Mouse (Mus musculus): ENCODE data around the gene Alpk3. TPM values are rescaled to one million over a fixed set of nuclear protein-coding genes. Genes with fewer than 3 reads are reported as not detected.

The Alpk3 gene
- polyA plus RNA-seq, 1 experiment, result 0.30 TPM

GRCm38 (mm10) chr7:81131864-81132263 is 74.5 kb downstream of the Alpk3 start:
- no peak overlapping the region for H3K4me3 ChIP-seq (ENCODE audit: control insufficient read depth, low read depth, low read length)
- no peak for TF ChIP-seq POLR2A (IDR thresholded peaks at IDR 0.05; ENCODE audit: control insufficient read depth, low read depth, low read length)
- TF ChIP-seq CTCF (IDR thresholded peaks at IDR 0.05; ENCODE audit: control insufficient read depth, insufficient read depth, insufficient replicate concordance, low read depth, low read length), result no peak
- H3K36me3 ChIP-seq (ENCODE audit: control insufficient read depth, insufficient read depth, low read length), result no peaks in the 10 kb centered on the region
- H3K4me1 ChIP-seq (ENCODE audit: control insufficient read depth, insufficient read depth, low read length), result no peaks in the 10 kb centered on the region
- no peaks in the 10 kb centered on the region for H3K27me3 ChIP-seq (ENCODE audit: control insufficient read depth, insufficient read depth, low read length)
- no peak overlapping the region for H3K27ac ChIP-seq (ENCODE audit: control insufficient read depth, insufficient read depth, low read depth, low read length)

- H3K4me3 ChIP-seq (ENCODE audit: control insufficient read depth, low read depth, low read length), result no peak overlapping the region
- peaks cover 1% of the 10 kb centered on the region for H3K4me1 ChIP-seq (ENCODE audit: control insufficient read depth, insufficient read depth, low read length)
- no peaks in the 10 kb centered on the region for H3K36me3 ChIP-seq (ENCODE audit: control insufficient read depth, insufficient read depth, low read length)
- H3K27me3 ChIP-seq (ENCODE audit: control insufficient read depth, insufficient read depth, low read length), result no peaks in the 10 kb centered on the region
- TF ChIP-seq POLR2A (IDR thresholded peaks at IDR 0.05; ENCODE audit: control insufficient read depth, low read depth, low read length) (no peak), CTCF (IDR thresholded peaks at IDR 0.05; ENCODE audit: control insufficient read depth, insufficient read depth, insufficient replicate concordance, low read depth, low read length) (no peak)
- H3K27ac ChIP-seq (ENCODE audit: control insufficient read depth, insufficient read depth, low read depth, low read length), result no peak overlapping the region
Observed at GRCm38 (mm10) chr7:81132851-81133279, 75.5 kb downstream of the Alpk3 start.

- Histone ChIP-seq H3K27ac (ENCODE audit: control insufficient read depth, insufficient read depth, low read depth, low read length) (no peak overlapping the region), H3K4me1 (ENCODE audit: control insufficient read depth, insufficient read depth, low read length) (peaks cover 3% of the 10 kb centered on the region), H3K36me3 (ENCODE audit: control insufficient read depth, insufficient read depth, low read length) (no peaks in the 10 kb centered on the region), H3K4me3 (ENCODE audit: control insufficient read depth, low read depth, low read length) (no peak overlapping the region), H3K27me3 (ENCODE audit: control insufficient read depth, insufficient read depth, low read length) (no peaks in the 10 kb centered on the region)
- TF ChIP-seq CTCF (IDR thresholded peaks at IDR 0.05; ENCODE audit: control insufficient read depth, insufficient read depth, insufficient replicate concordance, low read depth, low read length) (no peak), POLR2A (IDR thresholded peaks at IDR 0.05; ENCODE audit: control insufficient read depth, low read depth, low read length) (no peak)
Observed at GRCm38 (mm10) chr7:81133416-81133815, 76.0 kb downstream of the Alpk3 start.

- Histone ChIP-seq H3K27me3 (ENCODE audit: control insufficient read depth, insufficient read depth, low read length) (no peaks in the 10 kb centered on the region), H3K27ac (ENCODE audit: control insufficient read depth, insufficient read depth, low read depth, low read length) (no peak overlapping the region), H3K4me3 (ENCODE audit: control insufficient read depth, low read depth, low read length) (no peak overlapping the region), H3K4me1 (ENCODE audit: control insufficient read depth, insufficient read depth, low read length) (peaks cover 3% of the 10 kb centered on the region), H3K36me3 (ENCODE audit: control insufficient read depth, insufficient read depth, low read length) (no peaks in the 10 kb centered on the region)
- no peak for TF ChIP-seq CTCF (IDR thresholded peaks at IDR 0.05; ENCODE audit: control insufficient read depth, insufficient read depth, insufficient replicate concordance, low read depth, low read length)
- TF ChIP-seq POLR2A (IDR thresholded peaks at IDR 0.05; ENCODE audit: control insufficient read depth, low read depth, low read length), result no peak
Observed at GRCm38 (mm10) chr7:81133941-81134340, 76.5 kb downstream of the Alpk3 start.

- no peaks in the 10 kb centered on the region for H3K36me3 ChIP-seq (ENCODE audit: control insufficient read depth, insufficient read depth, low read length)
- TF ChIP-seq CTCF (IDR thresholded peaks at IDR 0.05; ENCODE audit: control insufficient read depth, insufficient read depth, insufficient replicate concordance, low read depth, low read length) (no peak), POLR2A (IDR thresholded peaks at IDR 0.05; ENCODE audit: control insufficient read depth, low read depth, low read length) (no peak; the same call in 1 of the 2 replicates)
- H3K27me3 ChIP-seq (ENCODE audit: control insufficient read depth, insufficient read depth, low read length), result no peaks in the 10 kb centered on the region
- H3K4me1 ChIP-seq (ENCODE audit: control insufficient read depth, insufficient read depth, low read length), result peaks cover 3% of the 10 kb centered on the region
- H3K4me3 ChIP-seq (ENCODE audit: control insufficient read depth, low read depth, low read length), result no peak overlapping the region
- H3K27ac ChIP-seq (ENCODE audit: control insufficient read depth, insufficient read depth, low read depth, low read length), result no peak overlapping the region
Observed at GRCm38 (mm10) chr7:81134614-81135067, 77.2 kb downstream of the Alpk3 start.

- no peaks in the 10 kb centered on the region for H3K27me3 ChIP-seq (ENCODE audit: control insufficient read depth, insufficient read depth, low read length)
- TF ChIP-seq CTCF (IDR thresholded peaks at IDR 0.05; ENCODE audit: control insufficient read depth, insufficient read depth, insufficient replicate concordance, low read depth, low read length) (no peak), POLR2A (IDR thresholded peaks at IDR 0.05; ENCODE audit: control insufficient read depth, low read depth, low read length) (no peak)
- H3K27ac ChIP-seq (ENCODE audit: control insufficient read depth, insufficient read depth, low read depth, low read length), result no peak overlapping the region
- no peak overlapping the region for H3K4me3 ChIP-seq (ENCODE audit: control insufficient read depth, low read depth, low read length)
- H3K4me1 ChIP-seq (ENCODE audit: control insufficient read depth, insufficient read depth, low read length), result peaks cover 3% of the 10 kb centered on the region
- H3K36me3 ChIP-seq (ENCODE audit: control insufficient read depth, insufficient read depth, low read length), result no peaks in the 10 kb centered on the region
Observed at GRCm38 (mm10) chr7:81137292-81137691, 79.9 kb downstream of the Alpk3 start.

GRCm38 (mm10) chr7:81139100-81139499 is 81.7 kb downstream of the Alpk3 start:
- peaks cover 3% of the 10 kb centered on the region for H3K4me1 ChIP-seq (ENCODE audit: control insufficient read depth, insufficient read depth, low read length)

More at GRCm38 (mm10) chr7:81139100-81139499, 81.7 kb downstream of the Alpk3 start:
- Histone ChIP-seq H3K36me3 (ENCODE audit: control insufficient read depth, insufficient read depth, low read length) (no peaks in the 10 kb centered on the region), H3K4me3 (ENCODE audit: control insufficient read depth, low read depth, low read length) (no peak overlapping the region), H3K27me3 (ENCODE audit: control insufficient read depth, insufficient read depth, low read length) (no peaks in the 10 kb centered on the region), H3K27ac (ENCODE audit: control insufficient read depth, insufficient read depth, low read depth, low read length) (no peak overlapping the region)
- TF ChIP-seq POLR2A (IDR thresholded peaks at IDR 0.05; ENCODE audit: control insufficient read depth, low read depth, low read length) (no peak), CTCF (IDR thresholded peaks at IDR 0.05; ENCODE audit: control insufficient read depth, insufficient read depth, insufficient replicate concordance, low read depth, low read length) (no peak)
